Mouse (Mus musculus): ENCODE measurements at regions not wholly inside any gene's neighbourhood (a gene's known extent, or its start where the extent isn't known, plus 50 kb on each side); places are given as distances from the start of the nearest gene placed in this dataset.

- Histone ChIP-seq H3K4me1 (ENCODE audit: control insufficient read depth, insufficient read depth, low read length) (no peaks in the 10 kb centered on the region), H3K27me3 (replicated peaks; ENCODE audit: control insufficient read depth, insufficient read depth, low read length) (no peaks in the 10 kb centered on the region), H3K36me3 (ENCODE audit: control insufficient read depth, insufficient read depth, low read length) (no peaks in the 10 kb centered on the region), H3K4me3 (ENCODE audit: insufficient read depth, low read depth, low read length) (no peak overlapping the region), H3K27ac (ENCODE audit: insufficient read depth, low read depth, low read length) (no peak overlapping the region)
- no peak for DNase-seq
- 52% methylated on average over 4 of the region's 4 CpGs for WGBS
- no peak for TF ChIP-seq POLR2A (IDR thresholded peaks at IDR 0.05; ENCODE audit: low read depth, low read length)
- TF ChIP-seq CTCF (conservative IDR thresholded peaks at IDR 0.05; ENCODE audit: insufficient read depth, insufficient read length, low read depth, low read length): no peak
Measured at GRCm38 (mm10) chr1:95528726-95529125, 138.6 kb downstream of the St8sia4 start.

- TF ChIP-seq POLR2A (IDR thresholded peaks at IDR 0.05; ENCODE audit: low read depth, low read length): no peak
- no peak for TF ChIP-seq CTCF (conservative IDR thresholded peaks at IDR 0.05; ENCODE audit: insufficient read depth, insufficient read length, low read depth, low read length)
- Histone ChIP-seq H3K27me3 (replicated peaks; ENCODE audit: control insufficient read depth, insufficient read depth, low read length) (no peaks in the 10 kb centered on the region), H3K27ac (ENCODE audit: insufficient read depth, low read depth, low read length) (no peak overlapping the region), H3K36me3 (ENCODE audit: control insufficient read depth, insufficient read depth, low read length) (no peaks in the 10 kb centered on the region), H3K4me3 (ENCODE audit: insufficient read depth, low read depth, low read length) (no peak overlapping the region), H3K4me1 (ENCODE audit: control insufficient read depth, insufficient read depth, low read length) (no peaks in the 10 kb centered on the region)
- no peak for DNase-seq
- WGBS: 81% methylated on average over 3 of the region's 3 CpGs
Measured at GRCm38 (mm10) chr1:95531017-95531416, 136.4 kb downstream of the St8sia4 start.
